Mouse (Mus musculus) myocyte (in vitro differentiated cells): Measurements from ENCODE around the gene Retnlg.

ENCODE experiments used
- MYOG ChIP-seq, 3 experiments: IDR thresholded peaks; one replicate each; pipeline ENCODE4 v1.6.1; 2011; ENCODE audit warnings: control low read depth in 2 of 3, low read depth in 2 of 3, mild to moderate bottlenecking in 2 of 3; ENCODE audit not compliant: insufficient read length in 2 of 3, control insufficient read depth in 1 of 3, insufficient read depth in 1 of 3
- POLR2A ChIP-seq: IDR thresholded peaks from one replicate; pipeline ENCODE4 v1.6.1; 2011; ENCODE audit warnings: low read depth, mild to moderate bottlenecking, control low read depth, moderate library complexity; ENCODE audit not compliant: insufficient read length

DNA sequence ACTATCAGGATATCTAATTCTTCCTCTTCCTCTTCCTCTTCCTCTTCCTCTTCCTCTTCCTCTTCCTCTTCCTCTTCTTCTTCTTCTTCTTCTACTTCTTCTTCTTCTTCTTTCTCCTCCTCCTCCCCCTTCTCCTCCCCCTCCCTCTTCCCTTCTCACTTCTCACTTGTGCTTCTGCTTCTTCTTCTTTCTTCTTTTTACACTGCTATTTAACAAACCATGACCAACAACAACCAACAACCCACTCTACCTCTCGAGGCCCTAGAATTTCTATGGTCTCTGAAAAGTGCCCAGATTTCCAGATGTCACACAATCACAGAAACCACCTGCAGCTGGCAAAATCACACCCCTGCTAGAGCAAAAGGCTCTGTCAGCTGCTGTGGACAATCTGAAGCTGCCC, 44.8 kb upstream of the Retnlg start:
- TF ChIP-seq MYOG (IDR thresholded peaks at IDR 0.05; ENCODE audit: control insufficient read depth in 1 of 3, insufficient read depth in 1 of 3, insufficient read length in 2 of 3, low read depth in 2 of 3) = no peak
- TF ChIP-seq POLR2A = no peak
